26 mouse cellular contexts compared by ENCODE assay signal in the genomic region with DNA sequence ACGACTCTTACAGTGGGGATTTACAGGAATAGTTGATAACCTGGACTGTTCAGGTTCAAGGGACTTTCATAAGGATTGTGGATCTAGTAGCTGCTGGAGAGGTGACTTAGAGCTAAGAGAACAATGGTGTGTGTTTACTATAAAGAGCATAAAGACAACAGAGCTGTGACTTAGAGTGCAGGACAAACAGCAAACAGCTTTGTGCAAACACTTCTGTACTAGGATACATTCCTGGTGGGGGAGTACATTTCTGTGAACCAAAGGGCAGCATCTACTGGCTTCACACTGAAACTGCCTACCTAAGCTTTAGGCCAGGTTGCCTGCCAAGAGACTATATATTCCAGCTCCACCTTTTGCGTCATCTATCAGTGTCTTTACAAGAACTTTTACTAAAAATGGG. TPM values are rescaled to one million over a fixed set of nuclear protein-coding genes. Genes with fewer than 3 reads are reported as not detected.
A peak's percentile ranks its signal among the peaks of the same experiment; 100 is the strongest.
DNase-seq lines count a peak whose midpoint lies in the region; ATAC-seq and TF ChIP-seq lines count a peak whose summit lies in the region.
"Had no signal": no experiment of that assay in that cellular context is flagged by ENCODE, and none has a peak within 500 bp of the region (broad histone marks: within the 10 kb centered on the region; RNA-seq: fewer than 3 reads in every experiment).

No protein-coding gene starts in this region.

- ATAC-seq in lung, embryonic 16.5 days (ENCODE audit: low read depth) = peak; percentile 38; the same call in 1 of the 2 replicates
- ATAC-seq: forebrain, embryonic 14.5 days; forebrain, embryonic 16.5 days had no signal

- no peak for TF ChIP-seq POLR2A in lung, adult 2 months (IDR thresholded peaks at IDR 0.05; ENCODE audit: borderline replicate concordance, extremely low read depth, low read depth, low read length)

- 74% methylated on average over 2 of the region's 2 CpGs for WGBS in lung, embryonic 16.5 days
- WGBS in lung, adult 2 months = 71% methylated on average over 2 of the region's 2 CpGs

- no peaks in the 10 kb centered on the region for H3K27me3 ChIP-seq in lung, embryonic 16.5 days (ENCODE audit: control insufficient read depth, insufficient read depth, low read depth, low read length)
- H3K27me3 ChIP-seq: embryonic facial prominence, embryonic 13.5 days; embryonic facial prominence, embryonic 15.5 days; forebrain, embryonic 12.5 days had no signal

- H3K4me1 ChIP-seq in lung, embryonic 16.5 days (replicated peaks; ENCODE audit: control insufficient read depth, insufficient read depth, low read length) = no peaks in the 10 kb centered on the region
- H3K4me1 ChIP-seq in lung, adult 2 months (ENCODE audit: control insufficient read depth, insufficient read depth, low read length) = no peaks in the 10 kb centered on the region; the same call in 1 of the 2 replicates
- H3K4me1 ChIP-seq: embryonic facial prominence, embryonic 13.5 days; embryonic facial prominence, embryonic 15.5 days; forebrain, embryonic 10.5 days; forebrain, embryonic 12.5 days had no signal

- H3K36me3 ChIP-seq in lung, embryonic 16.5 days (ENCODE audit: control insufficient read depth, insufficient read depth, low read length) = no peaks in the 10 kb centered on the region
- H3K36me3 ChIP-seq: embryonic facial prominence, embryonic 13.5 days; embryonic facial prominence, embryonic 15.5 days; forebrain, embryonic 10.5 days; forebrain, embryonic 12.5 days had no signal

- no peak overlapping the region for H3K9ac ChIP-seq in lung, embryonic 16.5 days (ENCODE audit: low read length)
- H3K9ac ChIP-seq: embryonic facial prominence, embryonic 13.5 days; embryonic facial prominence, embryonic 15.5 days; forebrain, embryonic 12.5 days had no signal

- H3K27ac ChIP-seq in lung, embryonic 16.5 days (ENCODE audit: low read length) = no peak overlapping the region
- H3K27ac ChIP-seq: embryonic facial prominence, embryonic 13.5 days; embryonic facial prominence, embryonic 15.5 days; forebrain, embryonic 10.5 days; forebrain, embryonic 12.5 days had no signal

- H3K4me2 ChIP-seq in lung, embryonic 16.5 days (ENCODE audit: low read depth, low read length) = no peak overlapping the region
- H3K4me2 ChIP-seq: embryonic facial prominence, embryonic 13.5 days; embryonic facial prominence, embryonic 15.5 days; forebrain, embryonic 12.5 days had no signal

- no peak overlapping the region for H3K4me3 ChIP-seq in lung, embryonic 16.5 days (ENCODE audit: low read length)
- H3K4me3 ChIP-seq in lung, adult 2 months (replicated peaks; ENCODE audit: extremely low read depth, low read depth, low read length) = no peak overlapping the region
- H3K4me3 ChIP-seq: embryonic facial prominence, embryonic 13.5 days; embryonic facial prominence, embryonic 15.5 days; erythroblast, embryonic 14.5 days; forebrain, embryonic 10.5 days; forebrain, embryonic 12.5 days had no signal

- peak; percentile 20 to 51 for DNase-seq in lung, adult 18-20 months
- no peak for DNase-seq in lung, postnatal 4 days
- DNase-seq in lung, adult 2 months = no peak
- peak; percentile 45 for DNase-seq in lung, postnatal 25 days (ENCODE audit: low spot score)
- no peak for DNase-seq in B cell, adult 2 months
- DNase-seq: adrenal gland, adult 2 months; adrenal gland, postnatal 10 days; adrenal gland, postnatal 25 days; cerebellum, adult 11 months; cerebellum, adult 18-20 months; cerebellum, adult 8-10 months; cerebellum, adult 9-11 months; cerebellum, postnatal 14 days; cerebellum, postnatal 36 days; embryo, embryonic 11 days had no signal

- no peaks in the 10 kb centered on the region for H3K9me3 ChIP-seq in lung, embryonic 16.5 days (ENCODE audit: control insufficient read depth, low read length)
- H3K9me3 ChIP-seq: embryonic facial prominence, embryonic 13.5 days; embryonic facial prominence, embryonic 15.5 days; forebrain, embryonic 10.5 days; forebrain, embryonic 12.5 days had no signal

- TF ChIP-seq CTCF in lung, adult 2 months (IDR thresholded peaks at IDR 0.05; ENCODE audit: insufficient read depth, low read length) = no peak

RNA-seq across cellular contexts. Expression of gene Cd55, which starts 7.4 kb away (rescaled TPM):
- 25.9 and 26.3 TPM in 2 replicates for polyA plus RNA-seq in lung, embryonic 16.5 days (2015; fragmentation: Nextera tagmentation; extraction: Ambion mirVana)
- 21.1 and 24.2 TPM in 2 replicates for polyA plus RNA-seq in lung, adult 2 months (2012; rRNA removed)

RNA-seq across cellular contexts. Expression of gene Cd55b, which starts 32.3 kb away (rescaled TPM):
- polyA plus RNA-seq in lung, embryonic 16.5 days (2015; fragmentation: Nextera tagmentation; extraction: Ambion mirVana) = 0.97 and 1.8 TPM in 2 replicates
- 0.24 and 0.36 TPM in 2 replicates for polyA plus RNA-seq in lung, adult 2 months (2012; rRNA removed)
- polyA plus RNA-seq: adrenal gland, adult 2 months; brain, embryonic 14.5 days; C2C12; embryonic facial prominence, embryonic 11.5 days; embryonic facial prominence, embryonic 13.5 days; erythroblast, embryonic 14.5 days; forebrain, embryonic 10.5 days; forebrain, embryonic 12.5 days; forebrain, embryonic 14.5 days; forebrain, embryonic 16.5 days had no signal

Comparison
In these comparisons a context has a peak if more than half of its experiments do, and no peak if none do; other contexts are left out.
1. DNase-seq: peak in lung, adult 18-20 months (2 of 2) and lung, postnatal 25 days (single experiment); none in lung, postnatal 4 days (0 of 2), lung, adult 2 months (single experiment) and B cell, adult 2 months (0 of 2).